Mouse (Mus musculus) midbrain, embryonic 16.5 days (tissue): ENCODE measurements around the gene Sytl2. TPM values are rescaled to one million over a fixed set of nuclear protein-coding genes. Genes with fewer than 3 reads are reported as not detected.

Experiments used
- ATAC-seq: fragments of 200-750 bp; cut with Nextera tagmentation; 2 replicates; pipeline ENCODE4 v1.8.0; 2017; ENCODE audit warnings: moderate TSS enrichment
- H3K27ac ChIP-seq: fragments of 300-500 bp; sonication (generic); 2 replicates; pipeline ENCODE4 v1.5.1; 2014; ENCODE audit warnings: mild to moderate bottlenecking, low read length, mixed read lengths
- H3K27me3 ChIP-seq: fragments of 300-500 bp; sonication (generic); 2 replicates; pipeline ENCODE4 v1.6.1; 2014; ENCODE audit warnings: low read depth, low read length, mixed read lengths; ENCODE audit not compliant: control insufficient read depth, insufficient read depth
- H3K36me3 ChIP-seq: fragments of 300-500 bp; sonication (generic); 2 replicates; pipeline ENCODE4 v1.6.1; 2014; ENCODE audit warnings: mild to moderate bottlenecking, low read length, moderate library complexity, mixed read lengths; ENCODE audit not compliant: control insufficient read depth, insufficient read depth
- H3K4me1 ChIP-seq: fragments of 300-500 bp; sonication (generic); 2 replicates; pipeline ENCODE4 v1.6.1; 2014; ENCODE audit warnings: mild to moderate bottlenecking, low read length, mixed read lengths; ENCODE audit not compliant: control insufficient read depth, insufficient read depth
- H3K4me2 ChIP-seq: fragments of 300-500 bp; sonication (generic); 2 replicates; pipeline ENCODE4 v1.6.1; 2014; ENCODE audit warnings: mild to moderate bottlenecking, low read length, mixed read lengths
- H3K4me3 ChIP-seq: fragments of 300-500 bp; sonication (generic); 2 replicates; pipeline ENCODE4 v1.5.1; 2014; ENCODE audit warnings: low read depth, mild to moderate bottlenecking, low read length, moderate library complexity, mixed read lengths
- H3K9ac ChIP-seq: fragments of 300-500 bp; sonication (generic); 2 replicates; pipeline ENCODE4 v1.6.1; 2014; ENCODE audit warnings: low read depth, low read length, mixed read lengths
- H3K9me3 ChIP-seq: fragments of 300-500 bp; sonication (generic); replicated peaks from 2 replicates; pipeline ENCODE4 v1.6.1; 2014; ENCODE audit warnings: mild to moderate bottlenecking, low read length, mixed read lengths; ENCODE audit not compliant: control insufficient read depth, poor library complexity, severe bottlenecking
- WGBS: fragments of 180-500 bp; shearing (Covaris S2); extraction: QIAGEN DNeasy Blood & Tissue Kit; methylation state at CpG from one replicate; pipeline ENCODE4 v1.1.7; 2014; 5-methylcytosine and 5-hydroxymethylcytosine counted together
- polyA plus RNA-seq: library from polyadenylated mRNA; unstranded; fragments of >200 nt; fragmentation: Nextera tagmentation; extraction: Ambion mirVana; gene quantifications from 2 replicates; pipeline ENCODE4 v1.2.1, GENCODE M21; 2015

Gene Sytl2
- polyA plus RNA-seq, 1 experiment from 2014 or later = 8.4 TPM

DNA sequence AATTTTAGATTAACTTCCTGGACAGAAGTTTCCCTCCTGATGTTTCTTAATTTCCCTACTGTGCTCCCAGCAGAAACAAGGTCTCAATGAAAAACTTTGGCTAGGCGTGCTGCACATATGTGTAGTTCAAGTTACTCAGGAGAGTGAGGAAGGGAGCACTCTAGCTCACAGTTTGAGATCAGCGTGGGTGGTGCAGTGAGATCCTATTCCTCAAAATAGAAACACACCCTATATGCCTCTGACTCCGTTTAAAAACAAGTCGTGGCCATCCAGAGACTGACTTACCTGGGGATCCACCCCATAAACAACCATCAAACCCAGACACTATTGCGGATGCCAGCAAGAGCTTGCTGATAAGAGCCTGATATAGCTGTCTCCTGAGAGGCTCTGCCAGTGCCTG, 47.0 kb downstream of the Sytl2 start:
- H3K27me3 ChIP-seq = no peaks in the 10 kb centered on the region
- H3K9ac ChIP-seq = no peak overlapping the region
- no peak for ATAC-seq
- H3K36me3 ChIP-seq = no peaks in the 10 kb centered on the region
- H3K4me2 ChIP-seq = no peak overlapping the region
- no peaks in the 10 kb centered on the region for H3K4me1 ChIP-seq
- H3K4me3 ChIP-seq = no peak overlapping the region
- 86% methylated on average over 5 of the region's 5 CpGs for WGBS
- no peaks in the 10 kb centered on the region for H3K9me3 ChIP-seq
- H3K27ac ChIP-seq = no peak overlapping the region

DNA sequence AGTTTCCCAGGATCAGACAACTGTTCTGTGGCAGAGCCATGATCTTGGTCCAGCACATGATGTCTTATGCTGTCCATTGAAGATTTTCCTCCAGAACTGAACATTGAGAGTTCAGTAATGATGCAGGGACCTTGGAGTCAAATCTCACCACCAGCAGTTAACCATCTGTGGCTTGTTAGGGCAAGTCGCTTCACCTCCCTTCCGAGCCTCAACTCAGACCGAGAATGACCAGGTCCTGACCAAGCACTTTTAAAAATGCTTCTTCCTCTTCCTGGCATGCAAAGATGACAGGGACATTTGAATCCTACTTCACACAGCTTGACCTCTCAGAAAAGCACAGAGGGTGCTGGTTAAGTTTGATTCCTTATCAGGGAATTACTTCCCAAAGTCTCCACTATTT, 50.1 kb downstream of the Sytl2 start:
- no peaks in the 10 kb centered on the region for H3K27me3 ChIP-seq
- H3K9me3 ChIP-seq = no peaks in the 10 kb centered on the region
- no peak overlapping the region for H3K4me3 ChIP-seq
- H3K9ac ChIP-seq = no peak overlapping the region
- no peak overlapping the region for H3K4me2 ChIP-seq
- no peaks in the 10 kb centered on the region for H3K4me1 ChIP-seq
- ATAC-seq = no peak
- no peaks in the 10 kb centered on the region for H3K36me3 ChIP-seq
- no peak overlapping the region for H3K27ac ChIP-seq
- WGBS = 89% methylated on average over 3 of the region's 3 CpGs

DNA sequence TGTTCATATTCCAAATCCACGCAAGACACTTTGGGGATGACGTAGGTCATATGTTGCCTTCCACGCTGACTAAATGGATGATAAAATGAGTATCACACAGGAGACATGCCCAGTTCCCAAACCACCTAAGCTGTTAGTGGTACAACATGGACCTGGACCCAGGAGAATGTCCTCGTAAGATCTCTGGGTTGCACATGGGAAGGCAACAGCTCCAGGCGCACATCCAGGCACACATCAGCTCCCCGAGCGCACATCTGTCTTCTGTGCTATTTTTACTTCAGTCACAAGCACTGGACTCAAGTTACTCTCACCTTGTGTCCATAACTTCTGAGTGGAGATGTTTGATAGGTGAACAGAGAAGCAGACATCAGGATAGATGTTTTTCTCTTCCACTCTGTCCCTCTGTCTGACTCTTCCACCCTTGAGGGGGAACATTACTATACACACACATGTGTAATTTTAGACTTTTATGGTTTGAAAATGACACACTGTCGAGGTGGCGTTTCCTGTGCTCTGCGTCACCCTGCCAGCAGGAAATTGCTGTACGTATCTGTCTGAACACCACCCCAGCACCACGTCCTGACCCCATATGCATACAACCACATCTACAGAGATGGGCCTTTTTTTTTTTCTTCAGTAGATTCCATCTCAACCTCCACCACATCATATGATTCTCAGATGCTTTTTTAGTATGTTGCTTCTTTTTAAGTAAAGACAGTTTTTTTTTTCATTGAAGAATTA, 51.6 kb downstream of the Sytl2 start:
- Histone ChIP-seq H3K4me2 (no peak overlapping the region), H3K9me3 (no peaks in the 10 kb centered on the region), H3K27ac (no peak overlapping the region), H3K4me1 (no peaks in the 10 kb centered on the region), H3K4me3 (no peak overlapping the region), H3K36me3 (no peaks in the 10 kb centered on the region), H3K27me3 (no peaks in the 10 kb centered on the region), H3K9ac (no peak overlapping the region)
- ATAC-seq = no peak
- 97% methylated on average over 12 of the region's 12 CpGs for WGBS

DNA sequence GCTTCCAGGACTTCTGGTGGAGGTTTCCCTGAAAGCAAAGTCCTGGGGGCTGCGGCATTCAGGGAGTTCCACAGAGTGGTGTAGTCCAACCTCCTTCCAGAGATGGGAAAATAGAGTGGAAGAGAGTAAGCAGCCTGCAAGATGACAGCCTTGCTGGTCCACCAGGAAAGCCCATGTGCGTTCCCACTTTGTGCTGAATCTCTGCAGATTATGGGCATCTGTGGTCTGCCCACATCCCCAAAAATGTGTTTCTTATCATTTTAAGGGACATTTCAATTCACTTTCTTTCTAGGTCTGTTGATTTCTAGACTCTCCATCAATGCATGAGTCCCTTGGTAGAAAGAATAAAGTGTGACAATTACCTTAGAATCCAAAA, 52.2 kb downstream of the Sytl2 start:
- H3K27me3 ChIP-seq = no peaks in the 10 kb centered on the region
- WGBS = 95% methylated on average over 2 of the region's 2 CpGs
- ATAC-seq = no peak
- H3K9me3 ChIP-seq = no peaks in the 10 kb centered on the region
- no peak overlapping the region for H3K4me3 ChIP-seq
- H3K4me2 ChIP-seq = no peak overlapping the region
- H3K27ac ChIP-seq = no peak overlapping the region
- no peaks in the 10 kb centered on the region for H3K4me1 ChIP-seq
- no peaks in the 10 kb centered on the region for H3K36me3 ChIP-seq
- no peak overlapping the region for H3K9ac ChIP-seq

DNA sequence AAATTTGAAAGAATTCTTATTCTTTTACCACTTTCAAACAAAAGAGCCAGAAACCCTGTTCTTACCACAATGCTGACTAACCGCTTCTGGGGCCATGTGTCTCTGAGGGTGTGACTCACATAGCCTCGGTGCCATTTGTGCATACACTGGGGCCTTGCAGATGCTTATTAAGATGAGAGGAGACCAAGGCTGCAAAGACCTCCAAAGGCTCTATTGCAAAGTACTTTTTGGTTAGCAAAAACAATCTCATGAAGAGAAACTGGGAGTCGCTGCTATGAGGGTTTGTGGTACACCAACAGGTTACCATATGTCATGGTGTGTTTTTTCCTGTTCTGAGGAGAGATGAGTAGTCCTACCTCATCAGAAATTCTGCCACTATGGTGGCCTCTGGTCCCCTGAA, 53.4 kb downstream of the Sytl2 start:
- Histone ChIP-seq H3K27me3 (no peaks in the 10 kb centered on the region), H3K4me1 (no peaks in the 10 kb centered on the region), H3K4me2 (no peak overlapping the region), H3K36me3 (no peaks in the 10 kb centered on the region), H3K9me3 (no peaks in the 10 kb centered on the region), H3K9ac (no peak overlapping the region), H3K27ac (no peak overlapping the region), H3K4me3 (no peak overlapping the region)
- 91% methylated on average over 3 of the region's 3 CpGs for WGBS
- ATAC-seq = no peak

DNA sequence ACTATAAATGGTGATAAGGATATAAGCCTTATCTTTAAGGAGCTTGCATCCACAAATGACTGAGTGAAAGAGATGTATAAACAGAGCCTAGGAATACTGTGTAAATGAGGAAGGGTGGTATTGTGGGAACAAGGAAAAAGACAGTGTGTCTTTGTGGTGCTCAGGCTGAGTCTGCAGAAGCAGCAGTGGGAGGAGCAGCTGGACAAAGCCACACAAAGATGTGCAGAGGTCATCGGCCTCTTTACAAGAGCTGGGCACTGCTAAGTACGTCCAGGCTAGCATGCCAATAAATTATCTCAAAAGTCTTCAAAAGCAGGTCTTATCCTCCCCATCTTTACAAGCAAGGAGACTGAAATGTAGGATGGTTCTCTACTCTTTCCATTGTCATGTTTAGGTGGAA, 53.9 kb downstream of the Sytl2 start:
- H3K27me3 ChIP-seq = no peaks in the 10 kb centered on the region
- H3K36me3 ChIP-seq = no peaks in the 10 kb centered on the region
- H3K4me1 ChIP-seq = no peaks in the 10 kb centered on the region
- no peak for ATAC-seq
- WGBS = 66% methylated on average over 2 of the region's 2 CpGs
- H3K4me2 ChIP-seq = no peak overlapping the region
- no peaks in the 10 kb centered on the region for H3K9me3 ChIP-seq
- H3K4me3 ChIP-seq = no peak overlapping the region
- H3K27ac ChIP-seq = no peak overlapping the region
- no peak overlapping the region for H3K9ac ChIP-seq

DNA sequence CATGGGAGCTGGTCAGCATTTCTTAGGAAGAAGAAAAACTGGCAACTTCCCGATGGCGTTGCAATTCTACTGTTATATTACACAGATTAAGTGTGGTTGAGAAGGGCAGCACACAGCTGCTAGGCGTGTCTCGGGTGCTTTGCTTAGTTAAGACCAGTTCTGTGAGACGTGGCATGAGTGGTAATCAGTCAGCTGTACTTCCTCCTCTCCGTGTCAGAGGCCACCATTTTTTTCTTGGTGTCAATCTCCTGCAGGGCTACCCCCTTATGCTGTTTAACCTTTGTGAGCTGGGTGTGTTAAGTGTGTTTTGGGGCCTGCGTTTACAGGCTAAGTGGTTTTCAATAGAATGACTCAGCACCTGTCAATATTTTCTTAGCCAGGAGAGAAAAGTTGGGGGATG, 60.7 kb downstream of the Sytl2 start:
- WGBS = 82% methylated on average over 7 of the region's 7 CpGs
- H3K9ac ChIP-seq = no peak overlapping the region
- no peak overlapping the region for H3K27ac ChIP-seq
- H3K4me1 ChIP-seq = no peaks in the 10 kb centered on the region
- no peaks in the 10 kb centered on the region for H3K27me3 ChIP-seq
- no peak overlapping the region for H3K4me2 ChIP-seq
- H3K9me3 ChIP-seq = no peaks in the 10 kb centered on the region
- H3K36me3 ChIP-seq = no peaks in the 10 kb centered on the region
- no peak overlapping the region for H3K4me3 ChIP-seq
- no peak for ATAC-seq

DNA sequence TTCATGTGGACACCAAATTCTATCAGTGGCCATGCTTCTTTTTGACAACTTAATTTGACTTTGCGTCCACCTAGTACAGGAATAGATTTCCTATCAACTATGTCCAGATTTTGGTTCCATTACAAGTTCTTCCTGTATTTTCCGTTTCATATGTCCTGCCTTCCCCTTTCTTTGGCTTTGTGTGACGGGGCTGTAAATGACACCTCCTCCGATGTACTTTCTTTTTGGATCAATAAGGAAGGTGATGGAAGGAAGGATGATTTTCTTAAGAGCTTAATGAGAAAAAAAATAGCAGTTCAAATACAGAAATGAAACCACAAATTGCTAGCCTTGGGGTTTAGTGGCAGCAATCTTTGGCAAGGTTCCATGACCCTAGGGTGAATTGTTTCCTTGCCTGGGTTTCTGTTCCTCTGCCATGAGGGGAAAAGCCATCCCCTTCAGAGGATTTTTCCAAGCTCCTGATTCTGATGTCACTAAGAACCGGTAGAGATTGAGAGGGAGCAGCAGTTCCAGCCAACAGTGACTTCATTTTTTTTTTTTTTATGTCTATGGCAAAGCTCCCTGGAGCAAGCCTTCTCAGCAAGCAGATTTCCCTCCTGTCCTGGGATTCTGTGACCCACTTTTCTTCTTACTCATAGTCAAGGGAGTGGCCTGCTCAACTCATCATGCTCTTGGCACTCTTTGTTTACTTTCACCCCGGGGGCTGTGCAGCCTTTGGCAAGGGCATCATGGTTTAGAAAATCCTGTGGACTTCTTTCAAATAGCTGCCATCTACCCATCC, 68.2 kb downstream of the Sytl2 start:
- no peak overlapping the region for H3K4me3 ChIP-seq
- no peak overlapping the region for H3K9ac ChIP-seq
- H3K27me3 ChIP-seq = no peaks in the 10 kb centered on the region
- H3K27ac ChIP-seq = no peak overlapping the region
- H3K4me1 ChIP-seq = no peaks in the 10 kb centered on the region
- no peak overlapping the region for H3K4me2 ChIP-seq
- no peaks in the 10 kb centered on the region for H3K9me3 ChIP-seq
- H3K36me3 ChIP-seq = no peaks in the 10 kb centered on the region
- 85% methylated on average over 6 of the region's 6 CpGs for WGBS
- no peak for ATAC-seq

DNA sequence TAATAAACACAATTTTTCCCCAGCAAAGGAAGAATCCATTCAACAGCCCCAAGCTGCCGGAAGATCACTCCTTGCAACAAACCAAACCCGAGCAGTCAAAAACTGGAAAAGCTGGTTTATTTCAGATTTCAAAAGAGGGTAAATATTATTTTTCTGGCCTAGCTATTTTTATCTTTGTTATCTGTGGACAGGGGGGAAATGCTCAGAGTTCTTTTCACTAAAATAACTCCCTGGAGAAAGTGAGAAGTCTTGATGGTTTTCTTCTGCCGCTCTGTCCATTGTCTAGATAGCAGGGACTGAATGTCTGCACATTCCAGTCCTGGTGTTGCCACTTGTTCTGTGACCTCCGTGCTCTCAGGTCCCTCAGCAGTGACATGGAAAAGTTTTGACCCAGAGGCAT, 70.8 kb downstream of the Sytl2 start:
- ATAC-seq = no peak
- H3K9ac ChIP-seq = no peak overlapping the region
- WGBS = 78% methylated on average over 4 of the region's 4 CpGs

More for the DNA sequence above, 70.8 kb downstream of the Sytl2 start:
- Histone ChIP-seq H3K4me1 (no peaks in the 10 kb centered on the region), H3K9me3 (no peaks in the 10 kb centered on the region), H3K4me3 (no peak overlapping the region), H3K4me2 (no peak overlapping the region), H3K27ac (no peak overlapping the region), H3K36me3 (no peaks in the 10 kb centered on the region), H3K27me3 (no peaks in the 10 kb centered on the region)
